Mouse (Mus musculus): ENCODE measurements around the gene Rpl35a.
"Not testable (repeated sequence)": the region's sequence is repeated elsewhere in the genome, so short reads cannot be mapped to it uniquely, and the experiment has no call there.

The Rpl35a gene

DNA sequence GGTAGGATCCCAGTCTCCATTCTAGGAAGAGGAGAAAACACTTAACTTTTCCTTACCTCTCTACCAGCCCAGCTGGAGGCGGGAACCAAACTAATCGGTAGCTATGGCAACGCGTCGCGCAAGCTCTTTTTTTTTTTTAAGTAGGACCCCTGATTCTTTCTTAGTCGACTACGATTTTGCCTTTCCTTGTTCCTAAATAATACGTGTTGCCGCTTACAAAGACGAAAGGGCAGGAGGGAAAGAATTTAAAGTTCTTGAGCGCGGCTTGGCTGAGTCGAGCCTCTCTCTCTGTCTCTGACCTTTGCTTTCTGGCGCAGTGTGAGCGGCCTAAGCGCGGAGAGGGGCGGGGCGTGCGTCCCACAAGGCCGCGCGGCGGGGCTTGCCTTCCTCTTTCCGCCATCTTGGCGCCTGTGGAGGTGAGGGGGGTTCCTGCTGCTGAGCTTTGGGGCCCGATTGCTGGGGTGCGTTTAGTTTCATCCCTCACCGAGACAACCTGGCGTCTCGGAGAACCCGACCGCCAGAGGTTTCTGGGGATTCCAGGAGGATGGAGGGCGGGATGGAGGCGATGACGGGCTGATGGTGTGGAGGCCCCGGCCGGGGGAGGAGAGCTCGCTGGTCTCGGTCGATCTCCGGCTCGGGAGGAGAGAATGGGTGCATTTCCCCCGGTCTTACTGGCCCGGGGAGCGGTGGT is at the start of gene Rpl35a, which contains the start of gene Iqcg:
Gene Rpl35a, plus strand, starts transcription at position 359 of the 691 bp plus-strand sequence.
Gene Iqcg, minus strand, starts transcription at position 124 of the 691 bp plus-strand sequence.
- in situ Hi-C loops (cut with MboI, MseI), result no loop called here

GRCm38 (mm10) chr16:33006888-33007287 is 49.4 kb upstream of the Rpl35a start:
- in situ Hi-C loops (cut with MboI, MseI), result no loop called here

- in situ Hi-C loops (cut with MboI, MseI), result no loop called here
Observed at GRCm38 (mm10) chr16:33007436-33007835, 48.8 kb upstream of the Rpl35a start.

- in situ Hi-C loops (cut with MboI, MseI), result no loop called here
Observed at GRCm38 (mm10) chr16:33010166-33010565, 46.1 kb upstream of the Rpl35a start.

DNA sequence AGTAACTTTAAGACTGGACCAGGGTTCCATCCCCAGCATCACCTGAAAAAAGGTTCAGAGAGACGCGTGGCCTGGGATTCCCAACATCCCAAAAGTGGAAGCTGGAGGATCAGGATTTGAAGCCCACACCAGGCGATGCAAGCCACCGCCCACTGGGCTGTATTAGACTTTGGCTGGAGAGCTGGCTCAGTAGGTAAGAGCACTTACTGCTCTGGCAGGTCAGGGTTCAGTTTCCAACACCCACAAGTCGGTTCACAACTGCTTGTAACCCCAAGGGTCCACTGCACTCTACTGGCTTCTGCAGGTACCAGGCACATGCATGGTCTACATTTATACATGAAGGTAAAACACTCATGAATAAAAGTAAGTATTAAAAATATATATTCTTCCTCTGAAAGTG is 42.5 kb upstream of the Rpl35a start:
- in situ Hi-C loops (cut with MboI, MseI), result no loop called here

GRCm38 (mm10) chr16:33014921-33015320 is 41.3 kb upstream of the Rpl35a start:
- in situ Hi-C loops (cut with MboI, MseI), result no loop called here

- in situ Hi-C loops (cut with MboI, MseI), result no loop called here
Observed at GRCm38 (mm10) chr16:33015396-33015907, 40.8 kb upstream of the Rpl35a start.

GRCm38 (mm10) chr16:33015986-33016385 is 40.3 kb upstream of the Rpl35a start:
- in situ Hi-C loops (cut with MboI, MseI), result no loop called here

DNA sequence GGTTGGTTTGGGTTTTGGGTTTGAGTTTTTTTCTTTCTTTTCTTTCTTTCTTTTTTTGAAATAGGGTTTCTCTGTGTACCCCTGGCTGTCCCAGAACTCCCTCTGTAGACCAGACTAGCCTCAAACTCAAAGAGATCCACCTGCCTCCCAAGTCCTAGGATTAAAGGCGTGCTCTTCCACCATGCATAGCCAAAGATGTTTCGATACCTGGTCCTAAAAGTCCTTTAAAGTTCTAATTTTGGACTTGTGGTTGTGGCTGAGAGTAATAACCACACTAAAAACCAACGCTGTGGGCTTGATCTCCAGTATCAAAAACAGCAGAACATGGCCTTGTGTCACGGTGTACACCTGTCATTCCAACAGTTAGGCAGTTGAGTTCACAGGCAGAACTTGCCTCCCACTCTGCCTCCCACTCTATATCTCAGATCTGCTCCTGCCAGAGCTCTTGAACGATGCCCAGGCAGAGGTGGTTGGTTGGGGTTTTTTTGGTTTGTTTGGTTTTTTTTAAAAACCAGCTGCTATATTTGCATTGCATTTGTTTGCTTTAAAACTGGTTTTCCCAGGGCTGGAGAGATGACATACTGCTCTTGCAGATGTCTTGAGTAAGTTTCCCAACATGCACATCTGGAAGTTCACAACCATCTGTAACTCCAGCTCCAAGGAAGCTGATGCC is 38.4 kb upstream of the Rpl35a start:
- in situ Hi-C loops (cut with MboI, MseI), result no loop called here

DNA sequence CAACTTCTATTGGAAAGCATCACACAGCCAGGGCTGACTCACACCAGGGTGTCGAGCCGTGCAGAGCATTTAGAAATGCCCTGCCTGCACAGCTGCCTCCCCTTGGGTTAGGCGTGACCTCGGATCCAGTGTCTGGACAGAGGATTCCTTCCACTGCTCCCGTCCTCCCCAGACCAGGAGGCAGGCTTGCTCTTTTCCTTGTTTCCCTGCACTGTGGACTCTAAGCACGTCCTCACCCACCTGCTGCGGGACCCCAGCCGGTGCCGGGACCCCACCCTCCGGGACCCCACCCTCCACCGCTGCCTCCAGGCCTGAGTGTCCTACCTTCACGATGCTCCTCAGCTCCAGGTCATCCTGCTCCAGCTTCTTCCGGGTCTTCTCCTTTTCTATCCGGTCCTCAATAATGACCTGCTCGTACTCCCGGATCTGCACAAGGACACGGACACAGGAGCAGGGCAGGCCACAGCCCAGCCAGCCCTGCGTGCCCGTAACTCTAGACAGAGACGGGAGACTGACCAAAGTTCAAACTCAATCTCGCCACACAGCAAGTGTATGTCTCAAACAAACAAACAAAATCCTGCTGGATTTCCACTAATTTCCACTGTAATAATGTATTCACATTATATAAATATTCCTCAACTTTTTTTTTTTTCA is 37.0 kb upstream of the Rpl35a start:
- in situ Hi-C loops (cut with MboI, MseI), result no loop called here

DNA sequence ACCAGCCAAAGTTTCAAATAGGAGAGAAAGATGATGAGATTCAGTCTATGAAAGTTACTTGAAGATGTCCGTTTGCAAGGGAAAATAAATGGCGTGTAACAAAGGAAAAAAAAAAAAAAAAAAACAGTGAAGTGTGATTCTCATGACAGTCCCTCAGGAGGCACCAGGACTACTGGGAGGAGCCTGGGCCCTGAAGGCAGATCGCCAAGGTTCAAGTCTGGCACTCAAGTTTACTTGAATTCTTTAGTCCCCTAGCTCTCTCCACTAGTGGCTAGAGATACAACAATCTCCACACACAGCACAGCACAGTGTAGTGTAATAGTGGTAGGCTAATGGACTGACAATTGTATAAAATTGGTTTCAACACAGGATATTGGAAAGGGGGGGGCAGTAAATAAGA is 34.9 kb upstream of the Rpl35a start:
- in situ Hi-C loops (cut with MboI, MseI), result no loop called here

- in situ Hi-C loops (cut with MboI, MseI), result no loop called here
Observed at GRCm38 (mm10) chr16:33023750-33024149, 32.5 kb upstream of the Rpl35a start.

DNA sequence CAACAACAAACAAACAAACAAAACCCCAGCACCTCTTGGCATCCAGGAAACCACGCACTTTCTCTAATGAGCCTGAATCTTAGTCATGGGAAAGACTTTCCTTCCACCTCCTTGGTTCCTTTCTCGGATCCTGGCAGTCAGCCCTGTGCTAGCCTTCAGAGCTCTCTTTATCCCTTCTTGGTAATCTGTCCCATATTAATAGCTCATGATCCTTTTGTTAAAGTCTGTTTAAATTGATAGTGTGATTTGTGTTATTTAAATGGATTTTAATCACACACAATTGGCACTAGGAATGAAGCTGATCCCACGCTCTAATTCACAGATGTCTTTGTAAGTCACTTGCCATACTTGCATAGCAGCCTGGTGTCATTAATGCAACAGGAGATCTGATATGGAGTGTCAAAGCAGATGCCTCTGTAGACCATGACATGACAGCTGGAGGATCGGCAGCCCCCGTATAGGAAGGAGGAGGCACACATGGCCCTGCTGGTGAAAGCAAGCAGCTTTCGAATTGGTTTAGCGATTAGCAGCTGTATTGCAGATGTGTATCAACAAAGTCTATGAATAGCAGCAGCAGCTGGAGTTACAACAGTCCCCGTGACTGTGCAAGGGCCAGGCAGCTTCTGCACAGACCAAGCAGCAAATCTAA is 31.7 kb upstream of the Rpl35a start:
- in situ Hi-C loops (cut with MboI, MseI), result no loop called here

DNA sequence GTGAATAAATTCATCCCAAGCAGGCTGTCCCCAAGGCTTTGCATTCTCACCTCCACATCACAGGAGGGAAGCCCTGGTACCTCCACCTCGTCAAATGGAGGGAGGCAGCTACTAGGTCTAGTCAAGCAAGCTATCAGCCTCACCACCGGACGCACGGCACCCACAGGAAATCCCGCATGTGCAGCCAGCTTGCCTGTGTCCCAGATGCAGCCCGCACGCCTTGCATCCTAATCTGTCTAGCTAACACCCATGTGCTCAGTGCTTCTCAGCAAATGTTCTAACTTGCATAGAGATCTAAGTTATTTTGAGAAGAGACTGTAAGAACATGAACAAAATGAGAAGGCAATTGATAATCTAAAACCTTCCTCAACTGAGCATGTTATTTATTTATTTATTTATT is 29.9 kb upstream of the Rpl35a start:
- in situ Hi-C loops (cut with MboI, MseI), result no loop called here

- in situ Hi-C loops (cut with MboI, MseI), result no loop called here
Observed at GRCm38 (mm10) chr16:33036006-33036405, 20.2 kb upstream of the Rpl35a start.

DNA sequence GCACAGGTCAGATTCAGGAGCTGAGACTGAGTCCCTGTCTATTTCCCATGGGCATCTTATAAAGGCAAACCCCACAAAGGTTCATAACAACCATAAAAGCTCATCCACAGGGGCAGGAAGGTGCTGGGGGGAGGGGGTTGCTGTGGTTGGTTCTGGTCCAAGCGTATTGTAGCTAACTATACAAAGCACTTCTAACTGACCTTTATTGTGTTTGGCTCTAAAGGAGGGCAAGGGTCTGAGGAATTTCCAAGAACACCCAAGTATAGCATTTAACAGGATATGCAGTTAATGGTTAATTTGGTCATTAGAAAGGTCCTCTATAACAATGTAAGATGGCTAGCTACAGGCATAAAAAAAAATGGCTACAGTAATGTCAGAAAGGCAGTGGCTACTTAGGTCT is 13.6 kb upstream of the Rpl35a start:
- in situ Hi-C loops (cut with MboI, MseI), result no loop called here

- in situ Hi-C loops (cut with MboI, MseI), result no loop called here
Observed at GRCm38 (mm10) chr16:33043268-33043667, 13.0 kb upstream of the Rpl35a start.

DNA sequence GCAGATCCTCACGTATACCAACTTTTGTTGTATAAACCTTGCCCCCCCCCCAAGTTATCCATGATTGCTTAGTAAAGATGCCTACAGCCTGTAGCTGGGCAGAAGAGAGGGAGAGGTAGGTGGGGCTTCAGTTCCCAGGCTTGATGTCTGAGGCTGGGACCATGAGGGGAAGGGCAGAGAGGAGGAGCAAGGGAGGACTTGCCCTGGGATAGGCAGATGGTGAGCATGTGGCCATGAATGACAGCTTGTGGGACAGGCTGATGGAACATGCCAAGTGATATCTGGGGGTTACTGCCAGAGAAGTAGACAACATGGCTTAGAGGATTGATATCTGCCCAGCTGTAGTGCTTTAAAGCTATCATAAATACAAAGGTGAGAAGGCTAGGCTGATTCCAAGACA is 8.2 kb upstream of the Rpl35a start:
- in situ Hi-C loops (cut with MboI, MseI), result no loop called here

DNA sequence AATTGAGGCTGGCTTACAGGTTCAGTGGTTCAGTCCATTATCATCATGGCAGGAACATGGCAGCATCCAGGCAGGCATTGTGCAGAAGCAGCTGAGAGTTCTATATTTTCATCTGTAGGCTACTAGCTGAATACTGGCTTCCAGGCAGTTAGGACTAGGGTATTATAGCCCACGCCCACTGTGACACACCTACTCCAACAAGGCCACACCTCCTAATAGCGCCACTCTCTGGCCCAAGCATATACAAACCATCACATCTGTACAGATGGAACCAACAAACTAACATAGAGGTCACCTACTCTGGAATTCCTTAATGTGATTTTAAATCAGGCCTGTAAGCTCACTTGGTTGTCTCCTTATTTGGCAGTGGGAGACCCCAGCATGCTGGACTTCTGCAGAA is 7.6 kb upstream of the Rpl35a start:
- in situ Hi-C loops (cut with MboI, MseI), result no loop called here

GRCm38 (mm10) chr16:33049809-33050208 is 6.4 kb upstream of the Rpl35a start:
- in situ Hi-C loops (cut with MboI, MseI), result no loop called here

- in situ Hi-C loops (cut with MboI, MseI), result no loop called here
Observed at GRCm38 (mm10) chr16:33053141-33053540, 3.1 kb upstream of the Rpl35a start.

DNA sequence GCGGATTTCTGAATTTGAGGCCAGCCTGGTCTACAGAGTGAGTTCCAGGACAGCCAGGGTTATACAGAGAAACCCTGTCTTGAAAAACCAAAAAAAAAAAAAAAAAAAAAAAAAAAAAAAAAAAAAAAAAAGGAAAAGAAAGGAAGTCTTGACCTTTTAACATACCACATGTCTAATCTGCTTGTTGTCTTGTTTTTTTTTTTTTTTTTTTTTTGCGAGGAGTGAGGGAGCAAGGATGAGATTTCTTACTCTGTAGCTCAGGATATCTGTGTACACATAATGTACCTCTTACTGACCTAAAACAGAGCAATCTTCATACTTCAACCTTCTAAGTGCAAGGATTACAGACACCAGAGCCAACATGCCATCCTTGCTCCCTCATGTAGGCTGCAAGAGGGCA is 1.3 kb upstream of the Rpl35a start:
- in situ Hi-C loops (cut with MboI, MseI), result not testable (repeated sequence)
